Mouse (Mus musculus) spleen, adult 2 months (tissue): ENCODE measurements around the gene Ccdc157. TPM values are rescaled to one million over a fixed set of nuclear protein-coding genes. Genes with fewer than 3 reads are reported as not detected.
"Not testable (repeated sequence)": the region's sequence is repeated elsewhere in the genome, so short reads cannot be mapped to it uniquely, and the experiment has no call there.

Source experiments
- DNase-seq, 2 experiments: peaks; one replicate each; pipeline versions ENCODE4 v3.0.0 to v3.0.0-alpha.2; 2012 to 2021; ENCODE audit warnings: low spot score in 2 of 2, low read depth in 1 of 2
- H3K27ac ChIP-seq: fragments of 200-500 bp; 2 replicates; pipeline ENCODE4 v1.5.1; 2012; ENCODE audit warnings: low read length, inconsistent platforms; ENCODE audit not compliant: insufficient read depth
- H3K27me3 ChIP-seq: fragments of 200-500 bp; 2 replicates; pipeline ENCODE4 v1.6.1; 2012; ENCODE audit warnings: mild to moderate bottlenecking, moderate library complexity, low read length, inconsistent platforms; ENCODE audit not compliant: control insufficient read depth, insufficient read depth
- H3K36me3 ChIP-seq: fragments of 200-500 bp; 2 replicates; pipeline ENCODE4 v1.6.1; 2012; ENCODE audit warnings: mild to moderate bottlenecking, low read length, inconsistent platforms; ENCODE audit not compliant: control insufficient read depth, insufficient read depth
- H3K4me1 ChIP-seq: fragments of 200-500 bp; 2 replicates; pipeline ENCODE4 v1.6.1; 2011; ENCODE audit warnings: inconsistent platforms; ENCODE audit not compliant: control insufficient read depth, insufficient read depth, insufficient read length
- H3K4me3 ChIP-seq: fragments of 200-500 bp; 2 replicates; pipeline ENCODE4 v1.5.1; 2011; ENCODE audit warnings: mild to moderate bottlenecking, inconsistent platforms; ENCODE audit not compliant: insufficient read depth, insufficient read length; ENCODE audit errors: extremely low read depth
- CTCF ChIP-seq: fragments of 200-500 bp; IDR thresholded peaks from 2 replicates; pipeline ENCODE4 v1.5.1; 2011; ENCODE audit warnings: mild to moderate bottlenecking, inconsistent platforms; ENCODE audit not compliant: insufficient read depth, insufficient read length, insufficient replicate concordance; ENCODE audit errors: extremely low read depth
- POLR2A ChIP-seq: fragments of 200-500 bp; IDR thresholded peaks from 2 replicates; pipeline ENCODE4 v1.6.1; 2011; ENCODE audit warnings: low read depth, low read length, inconsistent platforms
- WGBS: fragments of 180-500 bp; shearing (Covaris S2); methylation state at CpG from one replicate; pipeline ENCODE4 v1.1.7; 2018; 5-methylcytosine and 5-hydroxymethylcytosine counted together
- polyA plus RNA-seq: library from polyadenylated mRNA; depleted of rRNA; stranded (reverse); fragments of >200 nt; gene quantifications from 2 replicates; pipeline ENCODE4 v1.2.3, GENCODE M21; 2012

Gene Ccdc157
- polyA plus RNA-seq, 1 experiment: 4.4 TPM

GRCm38 (mm10) chr11:4121691-4122090 is 38.4 kb downstream of the Ccdc157 start:
- peaks cover 7% of the 10 kb centered on the region for H3K4me1 ChIP-seq
- 92% methylated on average over 3 of the region's 3 CpGs for WGBS
- no peaks in the 10 kb centered on the region for H3K36me3 ChIP-seq
- no peak overlapping the region for H3K4me3 ChIP-seq
- H3K27ac ChIP-seq: no peak overlapping the region
- no peak for DNase-seq
- TF ChIP-seq POLR2A (no peak), CTCF (no peak)
- H3K27me3 ChIP-seq: peaks cover 9% of the 10 kb centered on the region

- DNase-seq: no peak
- 36% methylated on average over 5 of the region's 5 CpGs for WGBS
- H3K4me1 ChIP-seq: peaks cover 7% of the 10 kb centered on the region
- H3K4me3 ChIP-seq: no peak overlapping the region
- no peaks in the 10 kb centered on the region for H3K36me3 ChIP-seq
- TF ChIP-seq POLR2A: no peak
- no peak for TF ChIP-seq CTCF
- no peak overlapping the region for H3K27ac ChIP-seq
- H3K27me3 ChIP-seq: peaks cover 9% of the 10 kb centered on the region
Observed at GRCm38 (mm10) chr11:4119635-4120034, 40.5 kb downstream of the Ccdc157 start.

GRCm38 (mm10) chr11:4118081-4118921 is 41.8 kb downstream of the Ccdc157 start:
- TF ChIP-seq POLR2A (no peak), CTCF (no peak)
- Histone ChIP-seq H3K36me3 (no peaks in the 10 kb centered on the region), H3K4me1 (peaks cover 4% of the 10 kb centered on the region), H3K27me3 (peaks cover 9% of the 10 kb centered on the region), H3K27ac (no peak overlapping the region), H3K4me3 (peak overlapping the region; percentile 56)
- DNase-seq: no peak
- WGBS: 3% methylated on average over 41 of the region's 41 CpGs

GRCm38 (mm10) chr11:4117372-4118071 is 42.6 kb downstream of the Ccdc157 start:
- H3K27ac ChIP-seq: no peak overlapping the region
- H3K4me1 ChIP-seq: peaks cover 4% of the 10 kb centered on the region
- H3K27me3 ChIP-seq: peaks cover 9% of the 10 kb centered on the region
- no peak overlapping the region for H3K4me3 ChIP-seq
- no peak for DNase-seq
- WGBS: 22% methylated on average over 3 of the region's 3 CpGs
- TF ChIP-seq POLR2A (no peak), CTCF (no peak)
- no peaks in the 10 kb centered on the region for H3K36me3 ChIP-seq

- Histone ChIP-seq H3K4me1 (peaks cover 4% of the 10 kb centered on the region), H3K4me3 (no peak overlapping the region), H3K27me3 (peaks cover 9% of the 10 kb centered on the region), H3K27ac (no peak overlapping the region), H3K36me3 (no peaks in the 10 kb centered on the region)
- TF ChIP-seq CTCF (no peak), POLR2A (no peak)
- DNase-seq: no peak
- 43% methylated on average over 11 of the region's 11 CpGs for WGBS
Observed at GRCm38 (mm10) chr11:4116458-4117141, 43.5 kb downstream of the Ccdc157 start.

- H3K4me3 ChIP-seq: no peak overlapping the region
- H3K36me3 ChIP-seq: no peaks in the 10 kb centered on the region
- peaks cover 4% of the 10 kb centered on the region for H3K4me1 ChIP-seq
- no peak for TF ChIP-seq POLR2A
- no peak for TF ChIP-seq CTCF
- H3K27me3 ChIP-seq: peaks cover 9% of the 10 kb centered on the region
- WGBS: 86% methylated on average over 4 of the region's 4 CpGs
- no peak overlapping the region for H3K27ac ChIP-seq
- no peak for DNase-seq
Observed at GRCm38 (mm10) chr11:4115407-4115806, 44.7 kb downstream of the Ccdc157 start.

- not testable (repeated sequence) for H3K27me3 ChIP-seq, H3K4me1 ChIP-seq, H3K4me3 ChIP-seq, H3K36me3 ChIP-seq, DNase-seq, H3K27ac ChIP-seq
- 86% methylated on average over 6 of the region's 6 CpGs for WGBS
Observed at GRCm38 (mm10) chr11:4114541-4114940, 45.6 kb downstream of the Ccdc157 start.
